Mouse (Mus musculus): ENCODE data around the gene Alox12. TPM values are rescaled to one million over a fixed set of nuclear protein-coding genes. Genes with fewer than 3 reads are reported as not detected.

Gene Alox12
- total and polyA plus RNA-seq, 3 experiments, result 0.03 TPM; not detected in 2

DNA sequence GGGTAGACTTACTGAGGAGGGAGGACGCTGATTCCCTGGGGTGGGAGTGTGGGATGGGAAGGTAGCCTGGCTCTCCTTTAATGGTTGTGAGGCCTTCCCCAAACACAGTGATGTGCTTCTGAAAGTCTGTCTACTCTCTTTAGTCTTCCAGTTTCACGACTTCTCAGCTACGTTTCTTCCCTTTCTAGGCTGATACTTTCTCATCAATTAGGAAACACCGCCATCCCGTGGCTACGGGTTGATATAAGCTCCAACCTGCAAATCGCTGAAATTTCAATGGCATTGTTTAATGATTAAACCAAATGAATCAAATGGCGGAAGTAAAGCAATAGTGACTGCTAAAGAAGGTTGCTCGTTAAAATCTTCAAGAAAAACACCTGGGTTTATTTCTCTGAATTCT is 42.3 kb downstream of the Alox12 start (continued):
- TF ChIP-seq ETS1 (IDR thresholded peaks at IDR 0.05; ENCODE audit: low read depth, low read length), result no peak
- TF ChIP-seq TBP (IDR thresholded peaks at IDR 0.05; ENCODE audit: low read depth, low read length), result no peak
- no peak for TF ChIP-seq UBTF (IDR thresholded peaks at IDR 0.05; ENCODE audit: borderline replicate concordance, insufficient read depth, low read depth, low read length)
- TF ChIP-seq TAL1 (IDR thresholded peaks at IDR 0.05; ENCODE audit: low read length), result no peak
- TF ChIP-seq MEF2A (IDR thresholded peaks at IDR 0.05; ENCODE audit: extremely low read depth, insufficient replicate concordance, low read depth, low read length, poor library complexity, severe bottlenecking), result no peak
- no peak for TF ChIP-seq CHD2 (IDR thresholded peaks at IDR 0.05; ENCODE audit: low read length)
- no peak for TF ChIP-seq EP300 (IDR thresholded peaks at IDR 0.05; ENCODE audit: low read depth in 1 of 2, low read length in 2 of 2)
- TF ChIP-seq POLR2AphosphoS2 (IDR thresholded peaks at IDR 0.05; ENCODE audit: low read length), result no peak; the same call in 1 of the 2 replicates

DNA sequence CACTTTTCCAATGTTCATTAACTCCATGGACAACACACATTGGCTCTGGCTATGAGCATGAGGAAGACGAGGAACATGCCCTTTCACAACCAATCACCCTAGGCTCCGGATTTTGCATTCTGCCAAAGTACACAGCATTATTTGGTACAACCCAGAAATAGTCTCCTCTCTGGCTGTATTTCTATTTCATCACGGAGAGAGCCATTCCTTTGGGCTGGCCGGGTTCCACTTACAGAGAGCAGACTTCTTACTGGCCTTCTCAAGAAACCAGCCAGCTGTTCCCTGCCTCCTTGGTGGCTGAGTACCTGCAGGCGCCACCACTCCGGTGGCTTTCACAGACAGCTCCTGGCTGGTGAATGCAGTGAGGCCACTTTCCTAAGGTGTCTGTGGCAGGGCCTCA is 42.7 kb downstream of the Alox12 start, which contains the start of gene Slc16a11:
Slc16a11 (plus strand) TSS at position 330 of the 400 bp plus-strand sequence.
- no peaks in the 10 kb centered on the region; a peak in 1 of 4 replicates for H3K27me3 ChIP-seq (ENCODE audit: control insufficient read depth in 1 of 2, insufficient read depth in 2 of 2, low read length in 2 of 2)
- H3K9ac ChIP-seq (ENCODE audit: control insufficient read depth, low read depth, low read length, poor library complexity, severe bottlenecking), result peak within 1 kb of the TSS; percentile 30
- no peak for TF ChIP-seq ELF1 (IDR thresholded peaks at IDR 0.05; ENCODE audit: low read depth, low read length)
- no peak for TF ChIP-seq USF2 (IDR thresholded peaks at IDR 0.05; ENCODE audit: borderline replicate concordance in 1 of 2, insufficient read depth in 1 of 2, low read depth in 1 of 2, low read length in 2 of 2)
- no peak for TF ChIP-seq POLR2A (IDR thresholded peaks at IDR 0.05; ENCODE audit: control insufficient read depth in 1 of 2, insufficient read depth in 1 of 2, low read depth in 1 of 2, low read length in 2 of 2, poor library complexity in 1 of 2)
- TF ChIP-seq TBP (IDR thresholded peaks at IDR 0.05; ENCODE audit: low read depth, low read length), result no peak
- no peak for TF ChIP-seq HCFC1 (IDR thresholded peaks at IDR 0.05; ENCODE audit: low read depth, low read length)
- no peak for TF ChIP-seq NELFE (IDR thresholded peaks at IDR 0.05; ENCODE audit: low read depth, low read length)
- no peak for TF ChIP-seq RCOR1 (IDR thresholded peaks at IDR 0.05; ENCODE audit: low read depth, low read length)
- TF ChIP-seq MAFK (IDR thresholded peaks at IDR 0.05; ENCODE audit: borderline replicate concordance, low read depth, low read length), result no peak
- no peak for TF ChIP-seq CHD2 (IDR thresholded peaks at IDR 0.05; ENCODE audit: low read length)
- no peak for TF ChIP-seq RAD21 (IDR thresholded peaks at IDR 0.05; ENCODE audit: low read depth, low read length)
- H3K27ac ChIP-seq (ENCODE audit: control insufficient read depth, low read depth, low read length), result no peak within 1 kb of the TSS
- H3K9me3 ChIP-seq (replicated peaks; ENCODE audit: insufficient read depth, low read length), result no peaks in the 10 kb centered on the region
- peaks cover 0 to 5% of the 10 kb centered on the region in 2 experiments; a peak in 1 of 4 replicates for H3K4me1 ChIP-seq (ENCODE audit: control insufficient read depth in 1 of 2, insufficient read depth in 2 of 2, low read length in 2 of 2)
- no peak within 1 kb of the TSS for H3K4me3 ChIP-seq (ENCODE audit: control insufficient read depth in 1 of 2, insufficient read depth in 1 of 2, low read depth in 2 of 2, low read length in 2 of 2)
- no peaks in the 10 kb centered on the region for H3K36me3 ChIP-seq (ENCODE audit: control insufficient read depth in 1 of 2, insufficient read depth in 2 of 2, low read length in 2 of 2)
- no peak for DNase-seq (ENCODE audit: low read depth, low spot score)
- no peaks in the 10 kb centered on the region for H3K79me2 ChIP-seq (ENCODE audit: control insufficient read depth, insufficient read depth, low read length, poor library complexity)

DNA sequence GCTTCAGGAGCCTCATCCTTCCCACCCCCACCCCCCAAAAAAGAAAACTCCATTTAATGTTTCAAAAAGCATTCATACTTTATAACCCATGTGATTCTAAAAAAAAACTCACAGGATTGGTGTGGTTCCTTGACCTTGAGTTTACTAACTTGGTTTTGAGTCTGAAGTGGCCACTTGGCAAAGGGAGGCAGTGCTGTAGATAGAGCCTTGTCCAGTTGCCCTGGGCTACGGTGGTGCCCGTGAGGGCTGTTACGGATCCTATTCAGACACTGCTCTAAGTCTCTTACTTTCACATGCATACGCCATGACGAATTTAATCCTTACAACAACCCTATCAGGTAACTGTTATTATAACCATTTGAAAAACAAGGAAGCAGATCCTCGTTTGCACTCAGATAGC is 43.2 kb downstream of the Alox12 start:
- no peak for DNase-seq (ENCODE audit: low read depth, low spot score)
- H3K36me3 ChIP-seq (ENCODE audit: control insufficient read depth in 1 of 2, insufficient read depth in 2 of 2, low read length in 2 of 2), result no peaks in the 10 kb centered on the region
- H3K4me3 ChIP-seq (ENCODE audit: control insufficient read depth in 1 of 2, insufficient read depth in 1 of 2, low read depth in 2 of 2, low read length in 2 of 2), result no peak overlapping the region
- H3K27me3 ChIP-seq (ENCODE audit: control insufficient read depth in 1 of 2, insufficient read depth in 2 of 2, low read length in 2 of 2), result no peaks in the 10 kb centered on the region; a peak in 1 of 4 replicates
- H3K4me1 ChIP-seq (ENCODE audit: control insufficient read depth in 1 of 2, insufficient read depth in 2 of 2, low read length in 2 of 2), result peaks cover 0 to 5% of the 10 kb centered on the region in 2 experiments; a peak in 1 of 4 replicates
- TF ChIP-seq HCFC1 (IDR thresholded peaks at IDR 0.05; ENCODE audit: low read depth, low read length), result no peak
- H3K9ac ChIP-seq (ENCODE audit: control insufficient read depth, low read depth, low read length, poor library complexity, severe bottlenecking), result no peak overlapping the region
- no peaks in the 10 kb centered on the region for H3K79me2 ChIP-seq (ENCODE audit: control insufficient read depth, insufficient read depth, low read length, poor library complexity)
- no peaks in the 10 kb centered on the region for H3K9me3 ChIP-seq (replicated peaks; ENCODE audit: insufficient read depth, low read length)
- H3K27ac ChIP-seq (ENCODE audit: control insufficient read depth, low read depth, low read length), result no peak overlapping the region
